Mouse (Mus musculus): ENCODE data around the gene Gm1113.

DNA sequence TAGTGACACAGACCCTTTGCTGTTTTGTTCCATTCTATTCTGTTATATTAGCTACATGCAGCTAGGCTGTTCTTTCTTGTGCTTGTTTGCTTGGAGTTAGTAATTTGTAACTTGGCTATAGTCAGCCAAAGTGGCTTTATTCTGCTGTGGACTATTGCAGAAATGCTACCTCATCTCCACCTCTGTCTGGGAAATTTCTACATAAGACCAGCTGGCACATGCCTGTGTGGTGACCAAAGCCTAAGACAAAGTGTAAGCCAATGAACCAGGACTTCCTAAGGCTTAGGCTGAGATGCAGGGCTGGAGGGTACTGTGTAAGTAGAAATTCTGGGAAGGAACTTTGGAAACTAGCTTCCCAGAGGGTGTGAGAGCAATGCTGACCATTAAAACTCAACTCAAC, 49.2 kb downstream of the Gm1113 start:
- TF ChIP-seq GATA1 (IDR thresholded peaks at IDR 0.05; ENCODE audit: borderline replicate concordance, low read length): no peak
- TF ChIP-seq FLI1 (IDR thresholded peaks at IDR 0.05; ENCODE audit: low read length): no peak
